ENCODE assay signal across 26 mouse cellular contexts in the genomic region with DNA sequence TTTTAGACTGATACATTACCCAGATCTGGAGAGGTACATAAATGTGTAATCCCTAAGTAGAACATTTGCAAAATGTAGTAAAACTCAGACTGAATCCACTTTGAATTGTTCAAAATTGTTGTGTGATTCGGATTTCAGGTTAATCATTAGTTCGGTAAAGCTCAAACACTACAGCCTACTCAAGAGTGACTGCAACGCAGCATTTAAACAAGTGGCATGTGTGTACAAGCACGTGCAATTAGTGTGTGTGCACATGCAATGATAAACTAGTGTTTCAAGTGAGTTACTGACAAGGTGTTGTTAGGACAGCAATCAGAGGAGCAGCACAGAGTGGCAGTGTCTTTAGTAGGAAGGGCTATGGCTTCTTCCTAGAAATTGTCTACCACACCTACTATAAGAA.
DNase-seq lines count a peak whose midpoint lies in the region; ATAC-seq and TF ChIP-seq lines count a peak whose summit lies in the region.
"Had no signal": no experiment of that assay in that cellular context is flagged by ENCODE, and none has a peak within 500 bp of the region (broad histone marks: within the 10 kb centered on the region; RNA-seq: fewer than 3 reads in every experiment).

No protein-coding gene starts in this region.

- WGBS in kidney, embryonic 15.5 days: 65% methylated on average over 4 of the region's 4 CpGs
- WGBS in liver, postnatal 0 days (ENCODE audit: insufficient replicate concordance): 66% methylated on average over 4 of the region's 4 CpGs
- 70% methylated on average over 4 of the region's 4 CpGs for WGBS in hindbrain, embryonic 12.5 days

- H3K36me3 ChIP-seq in kidney, embryonic 15.5 days: no peaks in the 10 kb centered on the region
- peaks cover 10% of the 10 kb centered on the region; the same call in 1 of the 2 replicates for H3K36me3 ChIP-seq in liver, postnatal 0 days (replicated peaks; ENCODE audit: insufficient read depth, low read length)
- no peaks in the 10 kb centered on the region for H3K36me3 ChIP-seq in hindbrain, embryonic 12.5 days
- H3K36me3 ChIP-seq: forebrain, embryonic 10.5 days had no signal

- no peak overlapping the region for H3K4me2 ChIP-seq in kidney, embryonic 15.5 days
- H3K4me2 ChIP-seq in liver, postnatal 0 days (ENCODE audit: low read depth, low read length): no peak overlapping the region
- no peak overlapping the region for H3K4me2 ChIP-seq in hindbrain, embryonic 12.5 days (replicated peaks)
- H3K4me2 ChIP-seq: forebrain, embryonic 13.5 days; heart, embryonic 13.5 days had no signal

- no peaks in the 10 kb centered on the region for H3K9me3 ChIP-seq in kidney, embryonic 15.5 days (replicated peaks)
- H3K9me3 ChIP-seq in liver, postnatal 0 days (ENCODE audit: low read length): no peaks in the 10 kb centered on the region
- no peaks in the 10 kb centered on the region for H3K9me3 ChIP-seq in hindbrain, embryonic 12.5 days (replicated peaks)
- H3K9me3 ChIP-seq: forebrain, embryonic 10.5 days; forebrain, embryonic 13.5 days; G1E; heart, embryonic 10.5 days; heart, embryonic 13.5 days had no signal

- peak overlapping the region; percentile 45; the same call in 1 of the 2 replicates for H3K27ac ChIP-seq in kidney, embryonic 15.5 days
- no peak overlapping the region for H3K27ac ChIP-seq in liver, postnatal 0 days (ENCODE audit: low read depth)
- no peak overlapping the region for H3K27ac ChIP-seq in hindbrain, embryonic 12.5 days
- H3K27ac ChIP-seq: forebrain, embryonic 10.5 days; forebrain, embryonic 13.5 days; heart, adult 2 months; heart, embryonic 10.5 days; heart, embryonic 13.5 days had no signal

- DNase-seq in kidney, adult 8-10 months: peak; percentile 11 to 15
- DNase-seq in kidney, postnatal 25 days: no peak
- DNase-seq in kidney, postnatal 10 days: no peak
- no peak for DNase-seq in liver, postnatal 0 days
- no peak for DNase-seq in liver
- DNase-seq: adrenal gland, postnatal 10 days; adrenal gland, postnatal 36 days; B cell, adult 2 months; cerebellum, adult 18-20 months; cerebellum, adult 9-10 months; cerebellum, postnatal 14 days; gastrocnemius, postnatal 10 days; gastrocnemius, postnatal 36 days; heart, adult 2 months; heart, postnatal 14 days; heart, postnatal 4 days had no signal

- H3K27me3 ChIP-seq in kidney, embryonic 15.5 days: no peaks in the 10 kb centered on the region
- no peaks in the 10 kb centered on the region for H3K27me3 ChIP-seq in liver, postnatal 0 days (ENCODE audit: insufficient read depth, low read length)
- no peaks in the 10 kb centered on the region for H3K27me3 ChIP-seq in hindbrain, embryonic 12.5 days
- H3K27me3 ChIP-seq: CH12.LX; forebrain, embryonic 13.5 days; heart, embryonic 13.5 days; Patski had no signal

- no peaks in the 10 kb centered on the region for H3K4me1 ChIP-seq in kidney, embryonic 15.5 days
- peaks cover 18% of the 10 kb centered on the region for H3K4me1 ChIP-seq in liver, postnatal 0 days (ENCODE audit: insufficient read depth)
- no peaks in the 10 kb centered on the region for H3K4me1 ChIP-seq in hindbrain, embryonic 12.5 days

- TF ChIP-seq EP300 in liver, postnatal 0 days (IDR thresholded peaks at IDR 0.05; ENCODE audit: low read depth): no peak

- ATAC-seq in kidney, embryonic 15.5 days (replicated peaks; ENCODE audit: low FRiP score): peak; percentile 74
- ATAC-seq in liver, postnatal 0 days: peak; percentile 54; the same call in 1 of the 2 replicates
- ATAC-seq in hindbrain, embryonic 12.5 days (ENCODE audit: low FRiP score): no peak
- ATAC-seq: forebrain, embryonic 13.5 days; forebrain, embryonic 16.5 days; Patski had no signal

- H3K4me3 ChIP-seq in kidney, embryonic 15.5 days (replicated peaks): no peak overlapping the region
- no peak overlapping the region for H3K4me3 ChIP-seq in liver, postnatal 0 days (ENCODE audit: low read depth, low read length)
- no peak overlapping the region for H3K4me3 ChIP-seq in hindbrain, embryonic 12.5 days
- H3K4me3 ChIP-seq: forebrain, embryonic 10.5 days; forebrain, embryonic 13.5 days; heart, adult 2 months; heart, embryonic 10.5 days; heart, embryonic 13.5 days had no signal

- no peak overlapping the region for H3K9ac ChIP-seq in kidney, embryonic 15.5 days
- H3K9ac ChIP-seq in liver, postnatal 0 days (replicated peaks): no peak overlapping the region
- H3K9ac ChIP-seq in hindbrain, embryonic 12.5 days: no peak overlapping the region
- H3K9ac ChIP-seq: forebrain, embryonic 13.5 days; heart, embryonic 13.5 days had no signal

- no peak for TF ChIP-seq CTCF in liver, postnatal 0 days (IDR thresholded peaks at IDR 0.05; ENCODE audit: low read depth)

Comparison
In these comparisons a context has a peak if more than half of its experiments do, and no peak if none do; other contexts are left out.
1. DNase-seq: peak in kidney, adult 8-10 months (2 of 2); none in kidney, postnatal 25 days (0 of 2), kidney, postnatal 10 days (single experiment), liver, postnatal 0 days (single experiment) and liver (single experiment).